Mouse (Mus musculus): ENCODE data around the gene Glipr1.

GRCm38 (mm10) chr10:112001756-112002520, 493 bp downstream of the Glipr1 start:
- TF ChIP-seq POLR2A (IDR thresholded peaks at IDR 0.05; ENCODE audit: low read depth, low read length): no peak
- TF ChIP-seq CTCF (IDR thresholded peaks at IDR 0.05; ENCODE audit: borderline replicate concordance, insufficient read depth, low read length): no peak
